Mouse (Mus musculus) right cerebral cortex, postnatal 14 days (tissue): ENCODE results near the gene Akt1s1.

Experiments used
- DNase-seq: peaks from one replicate; pipeline ENCODE4 v3.0.0; 2022

The Akt1s1 gene

GRCm38 (mm10) chr7:44854356-44855031, 5.7 kb downstream of the Akt1s1 start:
- DNase-seq, result peak; percentile 72

GRCm38 (mm10) chr7:44855036-44855435, 6.2 kb downstream of the Akt1s1 start:
- no peak for DNase-seq

GRCm38 (mm10) chr7:44856265-44856916, 7.6 kb downstream of the Akt1s1 start:
- DNase-seq, result no peak

GRCm38 (mm10) chr7:44857042-44857552, 8.3 kb downstream of the Akt1s1 start, which contains the start of gene Pnkp:
Gene Pnkp (plus strand): TSS chr7:44857139.
- peak; percentile 88 for DNase-seq

DNA sequence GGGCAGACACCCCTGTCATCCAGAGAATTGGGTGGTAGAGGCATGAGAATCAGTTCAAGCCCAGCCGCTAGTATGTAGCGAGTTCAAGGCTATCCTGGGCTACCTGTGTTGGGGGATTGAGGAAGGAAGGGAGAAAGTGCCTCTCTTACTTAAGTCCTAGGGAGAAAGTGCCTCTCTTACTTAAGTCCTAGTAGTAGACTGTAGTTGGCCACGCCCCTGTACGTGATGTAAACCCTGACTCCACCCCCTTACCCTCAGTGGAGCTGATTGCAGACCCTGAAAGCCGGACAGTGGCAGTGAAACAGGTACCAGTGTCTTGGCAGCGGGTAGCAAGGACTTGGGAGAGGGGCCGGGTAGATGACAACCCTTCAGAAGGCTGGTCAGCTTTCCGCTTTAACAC, 9.1 kb downstream of the Akt1s1 start:
- DNase-seq, result no peak

DNA sequence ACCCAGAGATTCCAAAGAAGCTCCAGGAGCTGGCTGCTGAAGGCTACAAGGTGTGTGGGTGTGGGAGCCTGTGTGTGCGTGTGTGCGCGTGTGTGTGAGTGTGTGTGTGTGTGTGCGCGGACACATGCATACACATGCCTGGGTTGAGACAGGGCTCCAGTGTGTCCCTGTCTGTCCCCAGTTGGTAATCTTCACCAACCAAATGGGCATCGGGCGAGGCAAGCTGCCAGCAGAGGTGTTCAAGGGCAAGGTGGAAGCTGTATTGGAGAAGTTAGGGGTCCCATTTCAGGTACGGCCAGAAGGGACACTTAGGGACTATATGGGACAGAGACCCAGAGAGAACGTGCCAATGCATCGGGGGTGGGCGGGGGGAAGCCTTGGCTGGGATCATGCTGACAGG, 11.1 kb downstream of the Akt1s1 start:
- DNase-seq, result no peak

DNA sequence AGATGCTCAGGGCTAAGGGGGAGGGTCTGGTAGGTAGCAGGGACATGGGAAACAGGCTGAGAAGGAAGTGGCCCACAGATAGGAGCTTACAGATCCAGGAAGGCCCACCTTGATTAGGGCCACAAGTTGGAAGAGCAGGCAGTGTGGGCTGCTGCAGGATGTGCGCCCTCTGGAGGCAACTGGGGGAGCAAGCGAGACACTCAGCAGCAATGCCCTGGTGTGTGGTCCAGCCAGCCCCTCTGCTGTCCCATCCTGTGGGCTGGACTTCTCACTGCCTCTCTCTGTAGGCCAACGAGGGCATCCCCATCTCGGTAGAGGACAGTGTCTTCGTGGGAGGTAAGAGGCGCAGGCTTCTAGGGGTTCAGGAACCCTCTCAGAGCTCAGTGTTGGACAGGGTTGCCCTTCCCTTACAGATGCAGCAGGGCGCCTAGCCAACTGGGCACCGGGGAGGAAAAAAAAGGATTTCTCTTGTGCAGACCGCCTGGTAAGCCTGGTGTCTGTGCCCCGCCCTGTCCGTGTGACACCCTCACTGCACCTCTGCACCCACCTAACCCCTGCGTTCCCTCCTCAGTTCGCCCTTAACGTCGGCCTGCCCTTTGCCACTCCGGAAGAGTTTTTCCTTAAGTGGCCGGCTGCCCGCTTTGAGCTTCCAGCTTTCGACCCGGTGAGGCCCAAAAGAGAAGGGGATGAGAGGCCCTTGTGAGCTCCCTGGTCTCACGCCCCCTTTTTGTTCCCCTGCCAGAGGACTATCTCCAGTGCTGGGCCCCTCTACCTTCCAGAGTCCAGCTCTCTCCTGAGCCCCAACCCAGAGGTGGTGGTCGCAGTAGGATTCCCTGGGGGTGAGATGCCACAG, 12.0 kb downstream of the Akt1s1 start:
- peak; percentile 77 for DNase-seq

DNA sequence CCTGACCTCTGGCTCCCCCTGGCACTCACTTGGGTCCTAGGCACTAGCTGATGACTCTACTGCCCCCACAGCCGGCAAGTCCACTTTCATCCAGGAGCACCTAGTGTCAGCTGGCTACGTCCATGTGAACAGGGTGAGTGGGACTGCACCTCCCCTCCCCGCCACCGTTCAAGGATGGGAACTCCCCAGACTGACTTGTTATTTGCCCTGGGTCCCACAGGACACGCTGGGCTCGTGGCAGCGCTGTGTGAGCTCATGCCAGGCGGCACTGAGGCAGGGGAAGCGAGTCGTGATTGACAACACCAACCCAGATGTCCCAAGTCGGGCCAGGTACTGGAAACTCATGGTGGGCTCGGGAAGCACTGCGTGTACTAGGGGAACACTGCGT, 12.6 kb downstream of the Akt1s1 start:
- DNase-seq, result no peak

DNA sequence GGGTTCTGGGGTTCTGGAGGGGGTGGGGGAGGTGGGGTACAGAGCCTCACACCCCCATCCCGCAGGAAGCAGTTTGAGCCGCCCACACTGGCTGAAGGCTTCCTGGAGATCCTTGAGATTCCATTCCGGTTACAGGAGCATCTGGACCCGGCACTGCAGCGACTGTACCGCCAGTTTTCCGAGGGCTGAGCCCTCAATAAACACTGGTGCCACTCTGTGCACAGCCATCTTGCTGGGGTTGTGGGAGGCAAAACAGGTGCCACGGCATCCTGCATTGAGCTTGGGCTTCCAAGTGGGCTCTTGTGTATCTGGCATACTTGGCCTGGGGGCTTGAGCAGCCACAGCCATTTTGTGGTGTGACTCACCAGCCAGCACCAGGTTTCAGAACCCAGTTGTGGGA, 13.6 kb downstream of the Akt1s1 start:
- no peak for DNase-seq

DNA sequence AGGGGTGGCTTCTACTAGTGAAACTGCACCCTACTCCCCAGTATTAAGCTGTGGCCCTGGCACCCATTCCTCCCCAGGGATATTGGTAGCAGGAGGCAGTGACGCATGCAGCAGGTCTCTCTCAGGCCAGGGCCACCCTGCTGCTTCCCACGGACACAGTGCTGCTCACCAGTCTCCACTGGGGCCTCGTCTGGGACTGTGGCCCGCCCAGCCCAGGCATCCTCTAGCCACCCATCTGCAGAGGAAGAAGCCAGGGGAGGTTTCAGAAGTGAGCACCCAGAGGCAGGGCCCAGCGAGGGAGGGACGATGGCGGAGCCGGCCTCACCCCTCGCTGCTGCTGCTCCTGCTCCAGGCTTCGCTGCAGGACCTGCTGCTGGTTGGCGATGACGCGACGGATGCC, 14.4 kb downstream of the Akt1s1 start:
- DNase-seq, result no peak

GRCm38 (mm10) chr7:44863982-44864494, 15.2 kb downstream of the Akt1s1 start:
- DNase-seq, result no peak

DNA sequence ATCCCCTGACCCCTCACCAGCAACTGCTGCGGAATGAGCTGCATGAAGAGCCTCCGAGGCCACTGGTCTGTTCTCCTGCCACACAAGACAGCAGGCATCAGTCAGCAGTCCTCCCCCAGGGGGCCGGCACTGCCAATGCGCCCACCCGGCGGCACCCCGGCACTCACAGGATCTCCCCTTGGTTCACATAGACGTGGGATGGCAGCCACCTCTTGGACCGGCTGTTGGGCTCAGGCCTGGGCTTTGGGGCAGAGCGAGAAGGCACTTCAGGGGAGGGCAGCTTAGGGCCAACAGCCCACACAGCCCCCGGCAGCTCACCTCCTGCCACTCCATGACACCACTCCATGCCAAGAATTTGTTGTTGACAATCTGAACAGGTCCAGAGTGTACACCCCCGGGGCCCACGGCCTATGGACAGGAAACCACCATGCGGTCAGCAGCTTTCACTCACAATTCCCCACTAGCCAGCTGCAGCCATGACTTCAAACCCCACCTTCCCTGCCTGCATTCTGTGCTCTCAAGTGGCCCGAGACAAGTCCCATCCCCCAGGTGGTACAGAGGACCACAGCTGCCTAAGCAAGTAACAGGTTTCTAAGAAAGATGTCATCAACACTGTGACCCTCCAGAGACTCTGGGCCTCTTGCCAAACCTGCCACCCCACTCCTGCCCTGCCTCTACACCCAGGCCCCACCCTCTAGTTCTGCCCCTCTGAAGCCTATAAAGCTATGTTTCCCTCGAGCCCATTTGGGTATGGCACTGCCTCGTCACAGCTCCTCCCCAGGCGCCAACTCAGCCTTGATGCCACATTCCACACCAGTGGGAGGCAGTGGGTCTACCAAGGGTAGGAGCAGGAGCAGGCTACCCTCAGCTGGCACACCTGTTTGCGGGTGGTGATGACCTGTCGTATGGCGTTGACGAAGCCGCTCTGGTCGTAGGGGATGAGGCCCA, 16.1 kb downstream of the Akt1s1 start:
- DNase-seq, result no peak

DNA sequence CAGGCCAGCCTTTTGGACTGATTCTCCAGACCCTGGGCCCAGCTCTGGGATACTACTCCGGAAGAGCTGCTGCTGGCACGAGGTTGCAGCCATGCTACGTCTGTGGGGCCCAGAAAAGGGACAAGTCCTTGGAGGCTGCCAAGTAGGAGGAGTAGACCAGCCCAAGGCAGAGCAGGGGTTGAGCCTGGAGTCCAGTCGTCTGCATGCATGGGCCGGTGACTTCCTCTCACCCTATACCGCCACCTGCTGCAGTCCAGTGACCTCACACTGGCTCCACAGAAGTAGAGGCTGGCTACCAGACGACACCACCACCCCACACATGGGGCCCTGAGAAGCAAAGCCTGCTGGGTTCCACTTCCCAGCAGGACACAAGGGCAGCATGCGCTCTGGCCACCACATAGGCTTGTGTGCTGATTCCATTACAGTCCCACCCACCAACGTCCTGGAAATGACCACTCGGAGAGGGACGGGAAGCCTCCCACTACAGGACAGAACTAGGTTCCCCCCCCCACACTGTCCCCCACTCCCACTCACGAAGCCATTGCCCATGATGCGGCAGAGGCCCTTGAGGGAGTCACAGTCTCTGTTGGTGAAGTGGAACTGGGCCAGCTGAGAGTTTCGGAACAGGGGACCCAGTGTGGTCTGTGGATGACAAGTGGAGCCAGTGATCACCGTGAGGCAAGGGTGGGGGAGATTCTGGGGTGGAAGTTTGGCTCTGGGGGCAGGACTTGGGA, 17.7 kb downstream of the Akt1s1 start:
- no peak for DNase-seq

GRCm38 (mm10) chr7:44867010-44867702, 18.4 kb downstream of the Akt1s1 start:
- DNase-seq, result no peak

GRCm38 (mm10) chr7:44867802-44868201, 19.0 kb downstream of the Akt1s1 start:
- DNase-seq, result no peak

- no peak for DNase-seq
These were observed 19.7 kb downstream of the Akt1s1 start for GRCm38 (mm10) chr7:44868465-44868864.

GRCm38 (mm10) chr7:44868919-44869696, 20.3 kb downstream of the Akt1s1 start:
- peak; percentile 50 for DNase-seq

DNA sequence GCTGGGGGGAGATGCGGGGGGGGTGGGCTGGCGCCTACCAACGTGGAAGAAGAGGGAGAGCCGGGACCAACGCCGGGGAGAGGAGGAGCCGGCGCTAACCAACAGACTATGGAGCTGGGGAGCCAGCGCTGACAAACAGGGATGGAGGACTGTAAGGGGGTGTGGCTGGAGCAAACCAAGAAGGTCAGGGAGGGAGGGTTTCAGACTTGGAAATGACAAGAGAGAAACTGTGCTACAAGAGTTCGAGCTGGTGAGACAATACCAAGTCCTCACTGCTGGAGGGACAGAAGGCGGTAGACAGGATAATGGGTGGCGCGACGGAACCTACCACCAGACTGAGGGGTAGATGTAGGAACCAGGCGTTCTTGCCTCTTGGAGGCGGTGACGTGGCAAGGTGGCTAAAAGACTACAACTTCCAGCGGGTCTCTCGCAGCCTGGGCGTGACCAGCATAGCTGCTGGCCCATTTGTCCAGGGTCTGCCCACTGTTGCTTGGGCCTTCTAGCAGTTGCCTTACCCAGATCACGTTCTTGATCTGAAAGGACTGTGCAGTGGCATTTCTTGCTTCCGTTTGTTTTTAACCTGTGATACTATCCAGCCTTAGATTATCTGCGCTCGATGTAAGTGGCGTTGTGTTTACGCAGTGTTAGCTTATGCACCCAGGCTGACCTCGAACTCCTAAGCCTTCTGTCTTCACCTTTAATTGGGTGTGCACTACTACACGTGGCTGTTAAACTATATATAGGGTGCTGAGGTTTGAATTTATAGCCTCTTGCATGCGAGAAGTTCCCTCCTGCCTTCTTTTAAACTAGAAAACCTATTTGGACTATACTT, 21.1 kb downstream of the Akt1s1 start, which contains the start of gene Ptov1:
Gene Ptov1 (minus strand): TSS at position 92 of the 832 bp plus-strand sequence.
- DNase-seq, result peak; percentile 93

DNA sequence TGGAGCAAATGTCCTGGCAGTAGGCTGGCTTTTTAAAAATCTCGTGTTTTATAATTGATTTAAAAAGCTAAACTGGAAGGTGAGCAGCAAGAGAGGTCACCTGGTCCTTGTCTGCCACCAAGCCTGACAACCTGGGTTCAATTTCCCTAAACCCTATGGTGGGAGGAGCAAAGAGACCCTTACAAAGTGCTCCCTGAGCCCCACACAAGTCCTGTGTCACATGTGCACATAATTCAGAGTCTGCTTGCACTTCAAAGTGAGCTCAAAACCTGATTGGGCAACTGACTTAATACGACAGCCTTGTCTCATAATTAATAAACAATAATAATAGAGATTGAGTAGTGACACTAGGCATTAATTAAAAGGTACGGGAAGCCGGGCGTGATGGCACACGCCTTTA, 21.8 kb downstream of the Akt1s1 start:
- no peak for DNase-seq
